Mouse (Mus musculus): ENCODE results near the gene Gm12794.
"Not testable (repeated sequence)": the region's sequence is repeated elsewhere in the genome, so short reads cannot be mapped to it uniquely, and the experiment has no call there.

Gene Gm12794

GRCm38 (mm10) chr4:101940107-101940506, at the start of gene Gm12794:
Gene Gm12794 (plus strand): TSS chr4:101940407.
- DNase-seq = not testable (repeated sequence)

DNA sequence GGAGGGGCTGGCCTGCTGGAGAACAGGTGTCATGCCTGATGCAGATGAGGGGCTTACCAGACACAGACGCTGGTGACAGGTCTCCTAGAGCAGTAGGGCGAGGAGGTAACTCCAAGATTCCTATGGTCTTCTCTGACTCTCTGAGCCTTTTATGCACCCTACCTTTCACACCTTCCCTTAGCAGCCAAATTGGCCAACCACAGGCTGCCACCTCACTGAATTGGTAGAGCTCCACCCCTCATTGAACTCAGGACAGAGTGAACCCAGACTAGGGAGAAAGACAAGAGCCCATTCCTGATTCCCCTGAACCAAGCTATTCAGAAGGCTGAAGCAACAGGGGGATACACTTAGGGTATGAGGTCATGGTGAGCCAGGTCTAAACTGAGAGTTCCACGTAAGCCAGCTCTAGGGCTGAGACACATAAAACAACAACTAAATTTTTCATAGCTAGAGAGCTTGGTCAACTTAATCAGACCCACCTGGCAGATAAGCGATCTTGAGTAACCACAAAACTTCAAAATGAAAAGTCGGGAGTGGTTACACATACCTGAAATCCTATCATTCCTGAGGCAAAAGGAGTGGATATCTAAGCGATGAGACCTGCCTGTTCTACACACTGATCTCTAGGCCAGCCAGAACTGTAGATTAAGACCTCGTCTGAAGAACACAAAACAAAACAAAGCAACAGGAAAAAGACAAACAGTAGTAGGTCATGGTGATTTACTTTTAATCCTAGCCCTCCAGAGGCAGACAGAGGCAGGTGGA, 46.4 kb upstream of the Gm12794 start, which contains the start of gene C130073F10Rik:
Gene C130073F10Rik, minus strand, starts transcription at position 134 of the 765 bp plus-strand sequence.
- no peak for DNase-seq

GRCm38 (mm10) chr4:101908821-101909220, 31.4 kb upstream of the Gm12794 start, which contains the start of gene Gm12800:
Gene Gm12800 (plus strand): TSS chr4:101909121.
- not testable (repeated sequence) for DNase-seq

DNA sequence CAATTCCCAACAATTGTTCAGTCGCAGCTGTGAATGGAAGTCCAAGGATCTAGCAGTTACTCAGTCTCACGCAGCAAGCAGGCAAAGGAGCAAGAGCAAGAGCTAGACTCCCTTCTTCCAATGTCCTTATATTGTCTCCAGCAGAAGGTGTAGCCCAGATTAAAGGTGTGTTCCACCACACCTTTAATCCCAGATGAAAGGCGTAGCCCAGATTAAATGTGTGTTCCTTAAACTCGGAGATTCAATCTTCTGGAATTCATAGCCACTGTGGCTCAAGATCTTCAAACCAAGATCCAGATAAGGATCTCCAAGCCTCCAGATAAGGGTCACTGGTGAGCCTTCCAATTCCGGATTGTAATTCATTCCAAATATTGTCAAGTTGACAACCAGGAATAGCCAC, 40.7 kb downstream of the Gm12794 start, which contains the start of gene Gm12790:
Gene Gm12790, minus strand, starts transcription at position 101 of the 400 bp plus-strand sequence.
- DNase-seq = not testable (repeated sequence)

GRCm38 (mm10) chr4:101985678-101986077, 45.5 kb downstream of the Gm12794 start:
- no peak for DNase-seq

GRCm38 (mm10) chr4:101986326-101986725, 46.1 kb downstream of the Gm12794 start, which contains the start of gene Gm12789:
Gene Gm12789 (plus strand): TSS chr4:101986626.
- not testable (repeated sequence) for DNase-seq

All from thymus, postnatal 25 days (tissue).